Mouse (Mus musculus) gonadal fat pad, adult 2 months (tissue): ENCODE measurements around the gene Scarf1. TPM values are rescaled to one million over a fixed set of nuclear protein-coding genes. Genes with fewer than 3 reads are reported as not detected.

ENCODE experiments used
- DNase-seq: peaks from one replicate; pipeline ENCODE4 v3.0.0-alpha.2; 2012; ENCODE audit warnings: low read depth
- polyA plus RNA-seq: library from polyadenylated mRNA; depleted of rRNA; stranded (reverse); fragments of >200 nt; gene quantifications from 2 replicates; pipeline ENCODE4 v1.2.3, GENCODE M21; 2012

Scarf1 gene
- polyA plus RNA-seq, 1 experiment: 14.5 TPM

DNA sequence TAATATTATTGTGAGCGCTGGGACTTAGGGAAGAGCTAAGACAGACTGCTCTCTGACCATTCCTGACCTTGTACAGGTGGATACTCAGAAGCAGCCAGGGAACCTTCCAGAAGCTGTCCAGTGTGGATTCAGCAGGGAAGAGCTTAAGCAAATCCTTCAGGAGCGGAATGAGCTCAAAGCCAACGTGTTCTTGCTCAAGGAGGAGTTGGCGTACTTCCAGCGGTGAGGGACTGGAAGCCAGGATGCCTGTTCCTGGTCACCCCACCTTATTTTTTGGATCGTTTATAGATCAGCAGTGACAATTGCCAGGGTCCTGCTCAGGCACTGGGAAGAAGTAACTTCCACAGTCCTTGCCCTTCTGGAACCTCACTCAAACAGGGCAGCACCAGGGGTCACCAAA is 2.1 kb upstream of the Scarf1 start:
- no peak for DNase-seq

DNA sequence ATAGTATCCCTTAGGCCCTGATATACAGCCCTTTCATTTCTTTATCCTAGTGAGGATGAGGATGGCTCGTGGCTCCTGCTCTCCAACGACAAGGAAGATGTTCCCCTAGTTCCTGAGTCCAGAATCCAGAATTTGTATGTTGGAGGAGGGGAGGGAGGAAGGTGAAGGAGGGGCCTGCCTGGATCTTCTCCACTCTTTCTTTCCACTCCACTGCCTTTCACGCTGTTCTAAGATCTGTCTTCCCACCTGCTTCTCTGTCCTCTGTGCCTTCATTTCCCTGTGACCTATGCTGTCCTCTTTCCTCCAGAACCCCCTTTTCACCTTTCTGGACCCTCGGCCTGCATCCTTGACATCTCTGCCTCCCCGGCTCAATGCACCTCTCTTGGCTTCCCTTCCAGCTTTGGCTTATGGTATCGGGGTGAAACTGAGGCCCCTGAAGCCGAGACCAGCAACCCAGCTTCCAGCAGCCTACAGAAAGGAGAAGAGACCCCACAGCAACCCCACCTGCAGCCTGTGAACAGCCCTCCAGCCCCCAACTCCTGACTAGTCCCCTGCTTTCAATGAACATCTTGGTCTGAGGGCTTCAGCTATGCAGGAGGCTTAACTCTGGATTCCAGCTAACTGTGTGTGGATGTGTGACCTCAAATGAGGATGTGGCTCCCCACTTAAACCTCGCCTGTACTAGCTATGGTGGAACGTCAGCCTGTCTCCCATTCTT is 880 bp upstream of the Scarf1 start:
- DNase-seq: no peak

DNA sequence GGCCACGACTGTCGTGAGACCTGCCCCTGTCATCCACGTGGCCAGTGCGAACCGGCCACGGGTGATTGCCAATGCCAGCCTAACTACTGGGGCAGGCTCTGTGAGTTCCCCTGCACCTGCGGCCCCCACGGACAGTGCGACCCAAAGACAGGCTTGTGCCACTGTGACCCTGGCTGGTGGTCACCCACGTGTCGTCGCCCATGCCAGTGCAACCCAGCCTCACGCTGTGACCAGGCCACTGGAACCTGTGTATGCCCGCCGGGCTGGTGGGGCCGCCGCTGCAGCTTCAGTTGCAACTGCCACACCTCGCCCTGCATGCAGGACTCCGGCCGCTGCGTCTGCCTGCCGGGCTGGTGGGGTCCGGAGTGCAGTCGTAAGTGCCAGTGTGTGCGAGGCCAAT is 1.8 kb downstream of the Scarf1 start:
- DNase-seq: no peak

DNA sequence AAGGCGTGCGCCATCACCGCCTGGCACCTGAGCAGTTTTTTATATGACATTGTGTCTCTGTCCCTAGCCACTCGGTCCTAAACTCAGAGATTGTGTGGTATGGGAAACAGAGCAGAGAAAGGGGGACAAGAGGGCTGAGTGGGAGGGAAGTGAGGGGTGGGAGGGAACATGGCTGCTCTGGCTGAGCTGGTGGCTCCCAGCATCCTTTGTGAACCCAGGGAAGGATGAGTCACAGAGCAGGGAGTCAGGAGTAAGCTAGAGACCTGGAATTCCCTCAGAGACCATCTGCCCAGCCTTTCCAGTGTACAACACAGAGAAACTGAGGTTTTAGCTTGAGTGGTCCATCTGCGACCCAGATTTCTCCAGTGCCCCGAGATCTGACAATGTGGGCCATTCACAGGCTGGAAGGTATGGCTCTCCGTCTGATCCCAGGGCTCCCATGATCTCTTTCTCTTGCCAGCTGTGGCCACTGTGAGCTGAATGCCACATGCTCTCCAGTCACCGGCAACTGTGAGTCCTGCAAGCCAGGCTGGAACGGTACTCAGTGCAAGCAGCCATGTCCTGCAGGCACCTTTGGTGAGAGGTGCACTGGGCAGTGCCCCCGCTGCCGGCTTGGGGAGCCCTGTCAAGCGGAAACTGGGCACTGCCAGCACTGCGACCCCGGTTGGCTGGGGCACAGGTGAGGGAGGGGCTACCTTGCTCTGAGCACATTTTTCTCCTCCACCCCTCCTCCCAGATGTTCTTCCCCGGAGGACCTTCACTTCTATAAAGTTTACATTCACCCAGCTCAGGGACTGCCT is 6.7 kb downstream of the Scarf1 start:
- no peak for DNase-seq

DNA sequence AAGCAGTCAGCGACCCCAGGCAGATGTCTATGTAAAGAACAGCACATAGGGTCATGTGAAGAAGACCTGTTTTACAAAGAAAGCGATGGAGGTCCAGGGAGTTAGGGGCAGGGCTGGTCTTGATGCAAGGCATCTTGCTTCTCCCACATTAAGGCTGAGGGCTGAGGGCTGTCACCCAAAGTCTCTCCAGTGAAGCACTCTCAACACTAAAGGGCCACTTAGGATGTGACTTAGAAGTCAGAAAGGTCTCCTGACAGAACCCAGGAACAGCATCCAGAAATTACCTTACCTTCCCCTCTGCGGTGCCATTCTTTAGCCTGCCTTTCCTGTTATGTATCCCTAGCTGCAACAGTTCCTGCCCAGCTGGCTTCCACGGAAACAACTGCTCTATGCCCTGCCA is 8.3 kb downstream of the Scarf1 start:
- no peak for DNase-seq

DNA sequence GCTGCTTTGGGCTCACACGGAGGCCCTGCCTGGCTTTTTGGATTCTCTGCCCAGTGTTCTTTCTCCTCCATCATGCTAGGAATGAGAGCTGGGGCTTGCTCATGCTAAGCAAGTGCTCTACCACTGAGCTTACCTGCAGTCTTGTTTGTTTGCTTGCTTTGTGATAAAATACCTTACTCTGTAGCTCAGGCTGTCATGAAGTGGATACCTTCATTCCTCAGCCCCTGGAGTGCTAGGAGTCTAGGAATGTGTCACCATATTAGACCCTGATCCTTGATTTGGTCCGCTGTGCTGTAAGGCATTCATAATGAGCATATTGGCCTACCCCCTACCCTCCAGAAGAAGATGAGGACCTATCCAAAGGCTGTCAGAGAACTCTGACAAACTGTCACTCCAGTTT is 9.5 kb downstream of the Scarf1 start:
- DNase-seq: no peak

DNA sequence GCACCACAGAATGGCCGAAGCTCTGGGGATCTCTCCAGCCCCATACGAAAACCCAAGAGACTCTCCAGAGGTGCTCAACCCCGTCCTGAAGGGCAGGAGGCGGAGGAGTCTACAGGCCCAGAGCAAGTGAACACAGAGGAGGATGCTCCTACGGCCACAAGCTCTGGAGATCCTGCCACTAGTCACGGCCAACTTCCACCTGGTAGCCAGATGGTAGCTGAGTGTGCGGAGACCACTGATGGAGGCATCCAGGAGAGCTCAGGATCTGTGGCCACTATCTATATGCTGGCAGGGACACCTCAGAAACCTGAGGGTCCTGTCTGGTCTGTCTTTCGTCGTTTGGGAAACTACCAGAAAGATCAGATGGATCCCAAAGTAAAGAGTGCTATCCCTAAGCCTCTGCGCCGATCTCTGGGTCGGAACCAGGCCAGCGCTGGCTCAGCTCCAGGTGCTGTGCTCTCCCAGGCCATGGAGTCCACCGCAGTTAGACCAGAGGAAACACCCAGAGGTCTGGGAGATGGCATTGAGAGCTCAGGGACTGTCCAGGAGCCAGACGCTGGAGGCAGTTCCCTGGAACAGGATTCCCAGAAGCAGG is 12.3 kb downstream of the Scarf1 start:
- DNase-seq: no peak

DNA sequence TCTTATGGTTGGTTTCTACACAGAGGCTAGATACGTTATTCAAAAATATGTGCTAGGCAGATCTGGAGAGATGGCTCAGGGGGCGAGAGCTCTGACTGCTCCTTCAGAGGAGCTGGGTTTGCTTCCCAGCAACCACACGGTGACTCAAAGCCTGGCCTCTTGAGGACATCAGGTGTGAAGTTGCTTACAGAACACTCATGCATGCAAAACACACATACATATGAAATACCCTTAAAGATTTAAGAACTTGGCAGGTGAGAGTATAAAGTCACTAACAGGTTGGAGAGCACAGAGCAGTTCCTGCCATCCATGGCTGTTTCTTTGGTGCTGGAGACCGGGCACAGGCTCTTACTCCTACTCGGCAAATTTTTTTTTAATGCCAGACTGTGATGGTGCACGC is 13.6 kb downstream of the Scarf1 start:
- DNase-seq: no peak

DNA sequence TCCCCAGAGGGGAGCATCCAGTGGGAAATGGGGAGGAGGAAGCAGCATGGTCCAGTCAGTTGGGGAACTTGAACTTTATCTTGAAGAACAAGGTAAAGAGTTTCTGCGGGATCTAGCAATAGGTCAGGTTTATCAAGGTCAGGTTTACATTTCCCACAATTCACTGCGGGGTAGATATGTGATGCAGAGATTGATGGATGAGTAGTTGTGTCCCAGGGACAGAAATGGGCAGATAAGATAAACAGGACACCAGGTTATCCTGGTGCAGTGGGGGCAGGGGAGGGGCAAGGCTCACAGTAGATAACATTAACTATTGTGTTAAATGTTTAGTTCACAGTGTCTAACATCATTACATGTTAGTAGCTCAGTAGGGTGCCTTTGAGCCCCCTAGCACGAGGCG is 16.4 kb downstream of the Scarf1 start:
- DNase-seq: no peak

DNA sequence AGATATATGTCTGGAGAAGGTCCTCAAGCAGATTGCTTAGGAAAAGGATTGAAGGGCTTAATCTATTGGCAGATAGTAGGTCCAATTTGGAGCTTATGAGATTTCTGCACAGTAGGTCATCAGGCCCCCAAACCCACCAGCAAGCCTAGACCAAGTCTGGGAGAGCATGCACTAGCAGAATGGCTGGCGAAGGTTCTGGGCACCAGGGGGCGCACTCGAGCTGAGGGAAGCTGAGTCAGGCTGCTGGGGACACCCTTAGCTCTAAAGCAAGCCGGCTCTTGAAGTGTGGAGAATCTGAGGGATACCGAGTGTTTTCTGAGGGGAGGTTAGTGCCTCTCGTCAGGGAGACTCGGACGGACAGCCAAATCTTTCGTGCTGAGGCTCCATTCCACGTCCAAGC is 17.0 kb downstream of the Scarf1 start:
- DNase-seq: no peak

DNA sequence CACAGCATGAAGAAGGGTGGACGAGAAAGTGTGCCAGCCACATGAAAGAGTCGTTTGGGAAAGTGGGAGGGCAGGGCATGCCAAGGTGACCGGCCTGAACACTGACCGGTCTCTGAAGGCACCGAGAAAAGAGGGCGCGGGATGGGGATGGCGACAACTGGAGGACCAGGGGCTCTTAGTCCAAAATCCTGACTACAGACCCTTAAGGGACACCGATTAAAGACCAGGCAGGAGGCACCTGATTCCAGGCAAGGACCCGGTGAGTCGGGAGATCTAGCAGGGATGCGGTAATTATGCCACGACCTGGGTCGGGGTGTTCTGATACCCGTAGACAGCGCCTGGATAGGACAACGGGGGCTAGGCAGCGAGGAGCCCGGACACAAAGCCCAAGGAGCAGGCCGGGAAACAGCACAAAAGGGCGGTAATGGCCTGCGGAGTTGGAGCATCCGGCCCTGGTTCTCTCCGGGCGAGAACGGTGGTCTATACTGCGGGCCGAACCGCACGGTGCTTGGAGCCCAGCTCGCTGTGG is 17.6 kb downstream of the Scarf1 start:
- no peak for DNase-seq

DNA sequence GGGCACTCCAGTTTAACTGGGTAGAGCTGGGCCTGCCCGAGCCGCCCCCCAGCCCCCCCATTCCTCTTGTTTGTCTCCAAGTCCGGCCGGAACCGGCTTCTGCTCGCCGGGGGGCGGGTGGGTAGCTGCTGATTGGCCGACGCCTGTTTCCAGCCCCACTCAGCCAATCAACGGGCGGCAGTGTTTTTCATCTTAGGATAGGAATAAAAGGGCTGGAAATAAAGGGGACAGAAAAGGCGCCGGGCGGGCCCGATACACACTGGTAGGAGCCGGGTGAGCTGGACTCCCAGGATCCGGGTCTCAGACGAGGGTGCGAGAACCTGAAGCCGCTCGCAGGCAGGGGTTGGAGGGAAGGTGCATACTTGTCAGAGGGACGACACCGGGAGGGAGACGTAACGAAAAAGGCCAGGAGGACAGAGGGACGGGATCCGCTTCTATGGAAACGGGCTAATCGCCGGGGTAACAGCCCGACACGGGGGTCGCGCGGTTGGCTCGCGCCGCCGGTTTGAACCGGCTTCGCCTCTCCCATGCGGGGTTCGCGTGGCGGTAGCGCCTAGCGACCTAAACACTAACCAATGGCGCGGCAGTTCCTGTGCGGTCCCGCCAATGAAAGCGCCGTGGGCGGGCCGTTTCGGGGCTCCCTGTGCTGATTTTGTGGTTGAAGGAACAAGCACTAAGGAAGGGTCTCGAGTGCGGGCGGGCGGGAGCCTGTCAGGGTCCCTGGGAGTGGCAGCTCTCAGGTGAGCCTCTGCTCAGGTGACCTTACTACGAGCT is 18.3 kb downstream of the Scarf1 start, which contains the start of gene Slc43a2:
Slc43a2 (plus strand) TSS at position 226 of the 774 bp plus-strand sequence.
- no peak for DNase-seq

DNA sequence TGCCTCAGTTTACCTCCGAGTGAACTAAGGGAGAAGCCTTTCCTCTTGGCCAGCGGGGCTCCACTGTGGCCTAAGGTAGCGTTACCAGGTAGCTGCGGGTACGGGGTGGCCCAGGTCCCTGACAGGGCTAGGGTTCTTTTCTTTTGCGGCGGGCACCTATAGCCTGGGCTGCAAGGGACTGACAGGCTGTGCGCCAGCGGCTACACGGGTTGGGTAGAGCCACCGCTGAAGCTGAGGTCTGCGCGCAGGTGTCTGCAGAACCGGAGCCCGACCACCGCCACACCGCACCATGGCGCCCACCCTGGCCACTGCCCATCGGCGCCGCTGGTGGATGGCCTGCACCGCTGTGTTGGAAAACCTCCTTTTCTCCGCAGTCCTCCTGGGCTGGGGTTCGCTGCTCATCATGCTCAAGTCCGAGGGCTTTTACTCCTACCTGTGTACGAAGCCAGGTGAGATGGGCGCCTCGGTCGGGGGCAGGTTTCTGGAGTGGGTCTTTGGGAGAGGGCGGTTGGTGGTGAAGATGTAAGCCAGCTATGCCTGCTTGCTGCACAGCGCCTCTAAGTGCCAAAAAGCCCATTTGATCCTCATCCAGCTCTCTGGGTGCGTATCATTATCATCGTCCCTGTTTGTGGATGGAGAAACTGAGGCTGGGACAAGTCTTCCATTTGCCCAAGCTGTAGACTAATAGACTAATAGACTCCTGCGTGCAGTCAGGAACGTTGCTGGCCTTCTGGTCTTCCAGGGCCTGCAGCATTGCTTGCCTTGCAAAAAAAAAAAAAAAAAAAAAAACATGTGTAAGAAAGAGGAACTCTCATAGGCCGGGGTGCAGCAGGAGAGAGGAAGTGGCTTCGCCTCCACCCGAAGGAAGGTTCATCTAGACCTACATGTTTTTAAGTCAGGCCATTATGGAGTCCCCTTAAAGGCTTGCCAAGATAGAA is 19.3 kb downstream of the Scarf1 start:
- DNase-seq: no peak

DNA sequence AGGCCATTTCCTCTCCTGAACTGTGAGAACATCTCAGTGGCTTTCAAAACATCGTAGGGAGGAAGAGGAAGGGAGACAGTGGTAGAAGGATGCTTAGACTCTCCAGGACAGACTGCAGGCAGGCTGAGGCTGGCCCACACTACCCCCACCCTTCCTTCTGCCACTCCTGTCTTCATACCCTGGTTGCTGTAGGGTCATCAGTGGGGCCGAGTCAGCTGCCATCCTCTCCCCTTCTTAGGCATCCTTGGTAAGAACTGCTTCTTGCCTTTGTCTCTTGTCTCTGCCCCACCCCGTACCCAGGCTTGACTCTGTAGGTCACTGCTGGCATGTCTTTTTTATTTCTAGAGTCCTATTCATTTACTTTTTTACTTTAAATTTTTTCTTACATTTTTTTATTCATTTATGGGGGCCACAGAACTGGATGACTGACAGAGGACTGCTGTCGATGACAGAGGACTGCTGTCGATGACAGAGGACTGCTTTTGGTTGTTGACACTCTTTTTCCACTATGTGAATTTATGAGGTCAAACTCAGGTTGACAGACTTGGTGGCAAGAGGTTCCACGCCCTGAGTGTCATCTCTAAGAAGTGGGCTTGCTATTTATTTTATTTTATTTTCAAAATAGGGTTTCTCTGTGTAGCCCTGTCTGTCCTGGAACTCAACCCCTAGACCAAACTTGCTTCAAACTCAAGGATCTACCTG is 20.1 kb downstream of the Scarf1 start:
- DNase-seq: no peak

DNA sequence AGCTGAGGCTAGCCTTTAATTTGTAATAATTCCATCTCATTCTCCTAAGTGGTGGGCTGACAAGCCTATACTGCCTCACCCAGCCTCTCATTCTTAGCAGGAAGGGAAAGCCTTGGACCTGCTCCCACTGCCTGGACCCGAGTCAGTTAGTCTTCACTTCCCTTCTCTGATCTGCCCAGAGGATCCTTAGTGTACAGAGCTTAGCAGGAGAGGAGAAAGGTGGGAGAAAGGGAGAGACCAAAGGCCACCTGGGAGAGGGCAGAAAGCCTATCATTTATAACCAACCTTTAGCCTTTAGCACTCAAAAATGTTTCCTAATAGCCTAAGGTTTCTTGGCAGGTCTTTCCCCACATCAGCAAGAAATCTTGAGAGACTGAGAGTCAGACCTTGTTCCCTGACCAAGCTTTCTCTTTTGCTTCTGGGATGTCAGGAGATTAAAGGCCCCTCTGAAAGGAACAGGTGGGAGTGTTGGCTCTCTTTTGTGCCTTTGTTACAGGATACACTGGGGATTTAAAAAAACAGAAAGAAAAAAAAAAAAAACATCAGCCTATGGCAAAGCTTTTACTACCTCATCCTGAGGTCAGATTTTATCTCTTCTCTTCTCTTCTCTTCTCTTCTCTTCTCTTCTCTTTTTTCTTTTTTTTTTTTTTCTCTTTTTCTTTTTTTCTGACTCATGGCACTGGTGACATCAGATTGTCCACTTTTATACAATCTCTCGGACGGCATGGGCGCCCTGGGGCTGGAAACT is 21.1 kb downstream of the Scarf1 start:
- no peak for DNase-seq

DNA sequence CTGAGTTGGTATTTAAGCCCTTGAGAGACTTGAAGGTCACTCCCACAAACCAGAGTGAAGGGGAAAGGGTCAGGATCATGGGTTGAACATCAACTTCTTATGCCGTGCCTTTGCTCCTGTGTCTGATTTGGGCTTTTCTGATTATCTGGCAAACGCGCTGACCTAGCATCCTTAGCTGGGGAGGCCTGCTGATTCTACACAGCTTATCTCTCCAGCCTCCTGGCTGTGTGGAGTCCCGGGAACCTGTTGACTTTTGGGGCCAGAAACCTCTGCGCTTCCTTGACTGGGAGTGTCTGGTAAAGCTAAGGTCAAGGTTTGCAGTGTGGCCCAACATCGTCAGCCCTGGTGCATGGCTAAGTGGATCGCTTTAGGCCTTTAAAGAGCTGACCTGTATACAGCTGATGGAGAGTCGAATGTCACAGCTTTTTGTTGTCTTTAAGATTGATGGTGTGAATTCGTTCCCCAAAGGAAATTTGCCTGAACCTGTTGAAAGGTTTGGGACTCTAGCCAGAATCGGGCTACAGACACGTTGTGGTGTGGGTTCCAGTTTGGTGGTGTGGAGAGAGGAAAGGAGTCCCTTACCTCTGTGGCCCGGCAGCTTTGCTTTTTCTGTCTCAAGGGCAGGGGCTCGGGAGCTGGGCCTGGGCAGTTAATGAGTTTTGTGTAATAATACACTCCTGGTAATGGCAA is 21.9 kb downstream of the Scarf1 start:
- DNase-seq: no peak

DNA sequence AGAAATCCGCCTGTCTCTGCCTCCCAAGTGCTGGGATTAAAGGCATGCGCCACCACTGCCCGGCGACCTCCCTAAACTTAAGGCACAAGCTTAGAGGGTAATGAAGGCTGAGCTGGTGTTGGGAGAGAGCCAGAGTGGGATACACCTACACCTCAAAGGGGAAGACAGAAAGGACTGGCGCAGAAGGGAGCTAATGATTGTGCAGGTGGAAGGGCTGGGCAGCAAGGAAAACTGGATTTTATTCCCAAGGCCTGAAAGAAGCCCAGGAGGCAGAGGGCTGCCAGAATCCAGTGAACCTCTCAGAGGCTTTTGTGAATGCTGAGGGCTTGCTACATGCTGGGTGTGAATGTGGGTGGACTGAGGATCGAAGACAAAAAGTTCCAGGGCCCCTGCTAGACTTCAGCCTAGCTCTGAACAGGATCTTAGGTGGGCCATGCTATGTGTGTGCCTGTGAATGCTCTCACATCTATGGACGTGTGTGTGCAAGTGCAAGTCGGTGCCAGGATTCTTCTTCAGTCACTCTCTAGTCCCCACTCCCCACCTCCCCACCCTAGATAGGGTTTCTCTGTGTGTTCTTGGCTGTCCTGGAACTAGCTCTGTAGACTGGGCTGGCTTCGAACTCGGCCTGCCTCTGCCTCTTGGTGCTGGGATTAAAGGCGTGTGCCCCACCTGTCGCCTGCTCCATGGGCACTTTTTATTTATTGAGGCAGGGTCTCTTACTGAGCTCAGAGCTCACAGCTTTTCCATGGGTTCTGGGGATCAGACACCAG is 23.1 kb downstream of the Scarf1 start:
- DNase-seq: no peak

DNA sequence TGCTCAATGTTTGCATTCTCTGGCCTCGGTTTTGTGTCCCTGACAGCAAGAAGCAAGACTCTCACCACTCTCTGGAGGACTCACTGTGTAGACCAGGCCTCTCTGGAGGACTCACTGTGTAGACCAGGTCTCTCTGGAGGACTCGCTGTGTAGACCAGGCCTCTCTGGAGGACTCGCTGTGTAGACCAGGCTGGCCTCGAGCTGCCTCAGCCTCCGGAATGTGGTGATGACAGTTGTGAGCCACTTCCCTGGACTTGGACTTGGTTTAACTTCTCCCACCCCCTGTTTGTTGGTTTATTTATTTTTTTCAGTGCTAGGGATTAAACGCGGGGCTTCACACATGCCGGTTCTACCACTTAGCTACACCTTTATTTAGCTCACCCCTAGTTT is 23.7 kb downstream of the Scarf1 start:
- DNase-seq: no peak
